Mouse (Mus musculus): ENCODE data around the gene Zmynd8. TPM values are rescaled to one million over a fixed set of nuclear protein-coding genes. Genes with fewer than 3 reads are reported as not detected.

Zmynd8 gene
- total RNA-seq, 2 experiments from 2014 or later, result 32.1 to 49.9 TPM

GRCm38 (mm10) chr2:165839317-165839652, 59.5 kb downstream of the Zmynd8 start:
- no peak for ATAC-seq (replicated peaks; ENCODE audit: poor library complexity)

DNA sequence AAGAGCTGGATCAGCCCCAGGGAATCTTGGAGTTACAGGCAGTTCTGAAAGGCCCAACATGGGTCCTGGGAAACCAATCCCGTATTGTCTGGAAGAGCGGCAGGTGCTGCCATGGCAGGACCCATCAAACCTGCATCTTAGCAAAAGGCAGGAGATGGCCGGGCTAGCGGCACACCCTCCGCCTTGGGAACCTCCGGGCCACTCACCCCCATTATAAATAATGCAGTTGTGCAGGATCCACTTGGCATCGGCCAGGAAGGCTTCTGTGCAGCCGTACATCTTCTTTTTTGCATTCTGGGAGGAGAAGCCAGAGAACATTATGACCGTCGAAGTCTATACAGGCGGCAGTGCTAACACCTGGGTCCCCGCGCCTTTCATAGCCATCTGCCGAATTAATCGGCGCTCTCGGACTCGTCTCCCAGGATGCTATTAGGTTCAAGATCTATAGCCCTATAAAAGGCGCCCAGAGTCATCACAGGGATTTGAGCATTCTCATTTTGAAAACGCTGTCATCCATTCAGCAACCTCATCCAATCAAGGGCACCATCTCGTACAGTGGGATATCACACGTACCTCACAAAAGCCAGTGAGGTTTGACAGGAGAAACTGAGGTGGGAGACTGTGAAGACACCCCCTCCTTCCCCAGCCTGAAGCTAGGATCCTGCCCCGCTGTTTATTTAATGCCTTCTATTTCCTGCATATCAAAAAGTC, 60.1 kb downstream of the Zmynd8 start:
- no peak for ATAC-seq (replicated peaks; ENCODE audit: poor library complexity)

DNA sequence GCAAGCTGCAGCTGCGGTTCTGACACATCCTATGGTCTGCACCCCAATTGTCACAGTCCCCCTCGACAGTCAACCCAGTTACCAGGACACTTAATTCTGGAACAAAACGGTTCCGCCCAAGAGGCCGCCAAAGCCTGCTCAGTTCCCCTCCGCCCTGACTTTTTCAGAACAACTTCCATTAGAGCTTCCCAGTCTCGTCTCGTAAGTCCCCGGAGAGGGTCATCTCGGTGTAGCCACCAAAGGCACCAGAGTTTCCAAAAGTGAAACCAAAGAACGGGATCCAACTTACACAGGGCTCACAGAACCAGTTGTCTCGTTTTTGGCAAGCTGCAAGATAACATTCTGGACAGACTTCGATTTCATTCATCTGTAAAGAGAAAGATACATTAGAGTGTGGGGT, 64.2 kb downstream of the Zmynd8 start:
- no peak for ATAC-seq (replicated peaks; ENCODE audit: poor library complexity)

- no peak for ATAC-seq (replicated peaks; ENCODE audit: poor library complexity)
Measured at GRCm38 (mm10) chr2:165833468-165833867, 65.3 kb downstream of the Zmynd8 start.

DNA sequence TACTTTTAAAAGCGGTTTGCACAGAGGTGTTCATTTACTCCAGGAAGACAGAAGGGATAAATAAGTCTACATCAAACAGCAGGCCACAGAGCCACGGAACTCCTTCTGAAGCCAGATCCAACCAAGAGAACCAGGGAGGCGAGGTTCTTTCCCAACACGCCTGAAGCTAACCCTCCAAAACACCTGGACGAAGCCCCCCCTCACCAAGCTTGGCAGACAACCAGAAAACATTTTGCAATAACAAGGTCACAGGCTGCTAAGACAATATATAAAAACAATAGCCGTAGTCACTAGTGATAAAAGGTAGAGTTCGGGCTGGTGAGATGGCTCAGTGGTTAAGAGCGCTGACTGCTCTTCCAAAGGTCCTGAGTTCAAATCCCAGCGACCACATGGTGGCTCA, 66.1 kb downstream of the Zmynd8 start:
- ATAC-seq (replicated peaks; ENCODE audit: poor library complexity), result no peak

- ATAC-seq (replicated peaks; ENCODE audit: poor library complexity), result no peak
Measured at GRCm38 (mm10) chr2:165832295-165832694, 66.5 kb downstream of the Zmynd8 start.

DNA sequence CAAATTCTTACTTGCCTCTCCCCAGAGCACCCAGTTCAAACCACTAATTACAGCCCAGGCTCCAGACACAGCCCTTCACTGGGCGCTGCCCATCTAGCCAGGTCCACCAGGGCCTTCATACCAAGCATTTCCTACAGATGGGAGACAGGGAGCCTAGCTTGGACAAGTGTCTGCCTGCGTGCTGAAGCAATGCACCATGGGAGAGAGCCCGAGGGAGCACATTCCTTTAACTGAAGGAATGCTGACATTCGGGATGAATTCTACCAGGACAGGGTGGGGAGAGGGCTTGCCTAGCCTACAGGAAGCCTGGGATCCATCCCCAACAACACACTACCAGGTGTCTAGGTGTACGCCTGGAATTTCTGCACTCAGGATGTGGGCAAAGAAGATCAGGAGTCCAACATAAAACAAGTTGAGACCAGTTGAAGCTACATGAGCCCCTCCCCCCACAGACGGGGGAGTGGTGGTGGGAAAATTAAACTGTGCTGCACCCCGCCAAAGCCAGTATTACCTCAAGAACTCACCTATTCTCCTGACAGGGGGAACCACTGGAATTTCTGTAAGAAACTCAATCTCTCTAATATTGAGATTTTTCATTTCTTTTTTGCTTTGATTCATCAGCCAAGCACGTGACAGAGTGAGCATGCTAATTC, 67.1 kb downstream of the Zmynd8 start:
- ATAC-seq (replicated peaks; ENCODE audit: poor library complexity), result no peak

GRCm38 (mm10) chr2:165828770-165829169, 70.0 kb downstream of the Zmynd8 start:
- ATAC-seq (replicated peaks; ENCODE audit: poor library complexity), result no peak

- peak; percentile 87 for ATAC-seq (replicated peaks; ENCODE audit: poor library complexity)
Measured at GRCm38 (mm10) chr2:165825964-165826712, 72.7 kb downstream of the Zmynd8 start.

- no peak for ATAC-seq (replicated peaks; ENCODE audit: poor library complexity)
Measured at GRCm38 (mm10) chr2:165825261-165825900, 73.4 kb downstream of the Zmynd8 start.

DNA sequence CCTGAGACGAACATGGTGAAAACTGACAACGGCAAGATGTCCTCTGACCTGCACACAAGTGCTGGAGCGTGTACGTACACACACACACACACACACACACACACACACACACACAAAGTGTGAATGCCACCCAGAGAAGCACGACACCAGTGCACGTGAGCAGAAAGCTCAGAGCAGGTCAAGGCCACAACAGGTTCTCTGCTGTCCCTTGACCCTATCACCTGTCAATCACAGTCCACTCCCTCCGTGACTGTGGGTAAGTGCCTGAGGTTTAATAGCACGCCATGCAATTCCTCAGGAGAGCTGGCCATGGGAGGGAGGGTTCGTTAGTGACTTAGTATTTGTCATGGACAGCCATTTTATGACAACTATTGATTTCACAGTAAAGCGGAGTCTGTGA, 74.0 kb downstream of the Zmynd8 start:
- ATAC-seq (replicated peaks; ENCODE audit: poor library complexity), result no peak

GRCm38 (mm10) chr2:165822478-165822877, 76.3 kb downstream of the Zmynd8 start:
- no peak for ATAC-seq (replicated peaks; ENCODE audit: poor library complexity)

- ATAC-seq (replicated peaks; ENCODE audit: poor library complexity), result no peak
Measured at GRCm38 (mm10) chr2:165821671-165822070, 77.1 kb downstream of the Zmynd8 start.

GRCm38 (mm10) chr2:165820504-165821095, 78.2 kb downstream of the Zmynd8 start:
- ATAC-seq (replicated peaks; ENCODE audit: poor library complexity), result no peak

DNA sequence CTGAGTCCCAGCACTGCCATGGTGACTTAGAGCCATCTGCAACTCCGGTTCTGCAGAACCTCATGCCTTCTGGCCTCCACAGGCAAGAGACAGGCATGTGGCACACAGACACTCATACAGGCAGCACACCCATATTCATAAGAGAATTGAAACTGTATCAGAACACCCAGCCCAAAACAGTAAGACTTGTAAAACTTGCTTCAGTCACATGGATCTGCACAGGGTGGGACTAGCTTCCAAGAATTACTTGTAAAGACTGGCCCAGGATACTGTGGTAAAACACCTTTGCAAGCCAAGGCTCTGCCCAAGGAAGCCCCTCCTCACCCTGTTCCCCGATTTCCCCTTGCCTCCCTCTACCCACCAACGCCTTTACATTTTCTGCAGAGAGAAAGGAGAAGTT, 78.7 kb downstream of the Zmynd8 start:
- no peak for ATAC-seq (replicated peaks; ENCODE audit: poor library complexity)

- peak; percentile 95 for ATAC-seq (replicated peaks; ENCODE audit: poor library complexity)
Measured at GRCm38 (mm10) chr2:165818985-165819948, 79.5 kb downstream of the Zmynd8 start.

DNA sequence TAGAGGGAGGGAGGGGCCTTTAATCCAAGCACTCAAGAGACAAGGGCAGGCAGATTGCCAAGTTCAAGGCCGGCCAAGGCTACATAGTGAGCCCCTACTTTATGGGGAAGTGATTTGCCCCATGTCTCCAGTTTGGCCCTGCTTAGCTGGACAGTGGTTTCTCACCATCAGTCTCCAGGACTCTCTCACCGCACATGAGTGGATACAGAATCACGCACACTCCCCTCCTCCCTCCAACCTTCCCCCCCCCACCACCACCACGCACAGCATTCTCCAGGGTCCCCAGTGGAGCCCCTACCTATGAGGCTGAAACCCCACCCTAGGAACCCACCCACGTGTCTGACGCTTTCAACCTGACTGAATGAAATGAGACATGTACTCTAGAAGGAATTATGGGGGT, 80.2 kb downstream of the Zmynd8 start:
- no peak for ATAC-seq (replicated peaks; ENCODE audit: poor library complexity)

DNA sequence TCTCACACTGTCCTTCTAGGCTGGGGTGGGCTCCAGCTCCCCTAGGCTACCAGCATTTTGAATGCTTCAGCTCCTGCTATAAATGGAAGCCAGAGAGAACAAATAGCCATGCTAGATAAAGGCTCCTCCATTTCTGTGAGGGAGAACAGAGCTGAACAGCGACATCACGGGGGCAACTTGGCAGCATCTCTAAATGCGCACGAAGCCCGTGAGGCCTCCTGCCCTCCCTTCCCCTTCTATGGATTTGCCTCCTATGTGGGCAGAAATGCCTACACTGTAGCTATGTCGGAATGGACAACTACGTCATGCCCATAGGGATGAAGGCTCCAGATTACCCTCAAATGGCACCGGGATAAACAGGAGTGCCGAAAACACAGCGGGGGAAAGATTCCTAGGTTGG, 81.4 kb downstream of the Zmynd8 start:
- ATAC-seq (replicated peaks; ENCODE audit: poor library complexity), result no peak

GRCm38 (mm10) chr2:165815103-165815880, 83.5 kb downstream of the Zmynd8 start:
- ATAC-seq (replicated peaks; ENCODE audit: poor library complexity), result no peak

Data from megakaryocyte progenitor cell, adult 5-6 weeks (primary cell).